18 mouse cellular contexts compared by ENCODE assay signal in the genomic region with DNA sequence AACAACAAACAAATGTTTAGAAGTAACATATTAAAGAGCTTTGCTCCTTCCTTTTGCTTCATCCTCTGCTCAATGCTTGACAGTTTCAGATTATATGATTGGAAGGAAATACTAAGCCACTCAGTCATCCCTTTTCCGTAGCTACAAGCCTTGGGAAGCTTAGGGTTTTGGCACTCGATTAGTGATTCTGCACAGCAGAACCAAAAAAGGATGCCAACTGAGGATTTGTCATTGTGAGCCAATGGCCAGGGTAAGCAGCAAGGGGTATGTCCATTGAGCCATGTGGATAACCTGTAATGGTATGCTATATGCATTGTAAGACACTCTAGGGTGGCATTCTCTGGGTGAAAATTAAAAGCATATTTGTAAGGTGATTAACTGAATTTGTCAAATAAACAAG. TPM values are rescaled to one million over a fixed set of nuclear protein-coding genes. Genes with fewer than 3 reads are reported as not detected.
"Had no signal": no experiment of that assay in that cellular context is flagged by ENCODE, and none has a peak within 500 bp of the region (broad histone marks: within the 10 kb centered on the region; RNA-seq: fewer than 3 reads in every experiment).

No protein-coding gene starts in this region.

- H3K36me3 ChIP-seq: limb, embryonic 12.5 days; midbrain, embryonic 13.5 days; stomach, embryonic 15.5 days had no signal

- H3K27me3 ChIP-seq: midbrain, embryonic 13.5 days; stomach, embryonic 15.5 days had no signal

- H3K9ac ChIP-seq: limb, embryonic 12.5 days; liver, embryonic 14.5 days; midbrain, embryonic 13.5 days; stomach, embryonic 15.5 days had no signal

- H3K27ac ChIP-seq: left cerebral cortex, adult 2 months; limb, embryonic 12.5 days; liver, embryonic 14.5 days; midbrain, embryonic 13.5 days; stomach, embryonic 15.5 days had no signal

- H3K4me1 ChIP-seq: limb, embryonic 12.5 days; midbrain, embryonic 13.5 days; stomach, embryonic 15.5 days had no signal

- H3K4me3 ChIP-seq: left cerebral cortex, adult 2 months; limb, embryonic 12.5 days; midbrain, embryonic 13.5 days; myocyte; stomach, embryonic 15.5 days had no signal

- H3K9me3 ChIP-seq: limb, embryonic 12.5 days; midbrain, embryonic 13.5 days; stomach, embryonic 15.5 days had no signal

- H3K4me2 ChIP-seq: limb, embryonic 12.5 days; midbrain, embryonic 13.5 days; stomach, embryonic 15.5 days had no signal

- DNase-seq: kidney, postnatal 10 days; kidney, postnatal 4 days; lung, adult 18-20 months; retina, postnatal 1 day; right cerebral cortex, postnatal 4 days; spleen, adult 18-20 months; thymus, adult 2 months; thymus, postnatal 25 days had no signal

- ATAC-seq: midbrain, embryonic 13.5 days had no signal

RNA-seq across cellular contexts. Expression of a gene that starts 5.7 kb away (rescaled TPM):
- total RNA-seq: liver, adult 2 months; megakaryocyte-erythroid progenitor cell, adult 5-6 weeks; neutrophil, adult 5-6 weeks had no signal
- polyA plus RNA-seq: liver, adult 2 months; liver, embryonic 14.5 days; myocyte; testis, adult 2 months; thymus, adult 2 months had no signal
